Mouse (Mus musculus): ENCODE measurements around the gene Batf.

- TF ChIP-seq EP300 (IDR thresholded peaks at IDR 0.05; ENCODE audit: low read depth): no peak
- no peak for TF ChIP-seq CTCF (IDR thresholded peaks at IDR 0.05; ENCODE audit: low read depth)
Observed at GRCm38 (mm10) chr12:85638541-85639325, 47.7 kb upstream of the Batf start.
